ENCODE assay signal across 8 mouse cellular contexts in the genomic region with DNA sequence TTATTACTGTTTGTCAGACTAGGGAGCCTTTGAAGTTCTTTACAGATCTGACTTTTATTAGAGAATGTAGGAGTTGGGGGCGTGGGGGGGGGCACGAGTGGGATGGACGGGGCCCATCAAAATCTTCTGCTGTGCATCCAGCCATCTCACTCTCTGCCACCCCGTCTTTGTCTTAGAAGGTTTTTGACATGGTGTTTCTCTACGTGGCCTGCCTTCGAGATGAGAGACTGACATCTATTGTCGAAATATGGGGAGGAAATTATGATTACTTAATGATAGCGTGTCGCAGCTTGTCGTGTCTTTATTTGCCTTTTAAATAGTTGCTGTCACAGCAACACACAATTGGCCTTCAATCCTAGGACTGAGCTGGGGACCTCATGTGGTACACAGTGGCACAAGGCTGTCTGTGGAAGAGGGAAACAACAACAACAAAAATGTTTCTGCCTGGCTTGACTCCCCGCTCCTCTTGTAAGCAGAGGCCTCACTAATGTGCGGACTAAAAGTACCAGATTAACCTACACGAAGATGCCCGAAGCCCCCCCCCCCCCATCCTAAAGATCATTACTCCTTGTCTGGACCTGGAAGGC. TPM values are rescaled to one million over a fixed set of nuclear protein-coding genes. Genes with fewer than 3 reads are reported as not detected.
A peak's percentile ranks its signal among the peaks of the same experiment; 100 is the strongest.
DNase-seq lines count a peak whose midpoint lies in the region; ATAC-seq and TF ChIP-seq lines count a peak whose summit lies in the region.

No protein-coding gene starts in this region.

- TF ChIP-seq CTCF in liver, embryonic 14.5 days (IDR thresholded peaks at IDR 0.05; ENCODE audit: low read depth) = no peak

- peaks cover 17% of the 10 kb centered on the region for H3K4me1 ChIP-seq in heart, embryonic 11.5 days (ENCODE audit: control insufficient read depth, insufficient read depth, low read length)
- peaks cover 15% of the 10 kb centered on the region for H3K4me1 ChIP-seq in heart, embryonic 16.5 days (ENCODE audit: control insufficient read depth, insufficient read depth, low read length)
- H3K4me1 ChIP-seq in liver, embryonic 14.5 days (replicated peaks; ENCODE audit: control insufficient read depth in 2 of 2, insufficient read depth in 2 of 2, low read length in 1 of 2) = peaks cover 3 to 12% of the 10 kb centered on the region in 2 experiments

- H3K9me3 ChIP-seq in heart, embryonic 11.5 days (replicated peaks; ENCODE audit: control insufficient read depth, low read length) = no peaks in the 10 kb centered on the region
- no peaks in the 10 kb centered on the region for H3K9me3 ChIP-seq in heart, embryonic 16.5 days (replicated peaks; ENCODE audit: control insufficient read depth, low read length)
- H3K9me3 ChIP-seq in liver, embryonic 14.5 days (ENCODE audit: control insufficient read depth, low read length) = no peaks in the 10 kb centered on the region

- peak overlapping the region; percentile 87 for H3K27ac ChIP-seq in heart, embryonic 11.5 days (ENCODE audit: low read depth, low read length)
- H3K27ac ChIP-seq in heart, embryonic 16.5 days (ENCODE audit: low read length) = peak overlapping the region; percentile 86
- no peak overlapping the region for H3K27ac ChIP-seq in liver, embryonic 14.5 days

- no peak; the same call in 1 of the 2 replicates for ATAC-seq in heart, embryonic 11.5 days (replicated peaks; ENCODE audit: insufficient number of reproducible peaks, low FRiP score, low TSS enrichment)
- no peak for ATAC-seq in heart, embryonic 16.5 days (replicated peaks; ENCODE audit: extremely low read depth, insufficient read depth, low FRiP score)
- no peak for ATAC-seq in liver, embryonic 14.5 days (ENCODE audit: insufficient read depth)

- no peak for DNase-seq in heart, postnatal 36 days
- DNase-seq in R1 (ENCODE audit: low read depth, low spot score) = peak; percentile 21
- DNase-seq in liver, embryonic 14.5 days (ENCODE audit: low read depth in 3 of 3, low spot score in 3 of 3) = no peak
- no peak for DNase-seq in right cerebral cortex, postnatal 14 days
- no peak for DNase-seq in layer of hippocampus, adult 9-11 months
- DNase-seq in layer of hippocampus, postnatal 25 days (ENCODE audit: extremely low spot score in 1 of 2, low spot score in 1 of 2) = no peak

- H3K4me2 ChIP-seq in heart, embryonic 11.5 days = peak overlapping the region; percentile 64
- peak overlapping the region; percentile 75 for H3K4me2 ChIP-seq in heart, embryonic 16.5 days (ENCODE audit: low read depth, low read length)
- H3K4me2 ChIP-seq in liver, embryonic 14.5 days (ENCODE audit: low read depth) = peak overlapping the region; percentile 28

- peak overlapping the region; percentile 57; the same call in 1 of the 2 replicates for H3K9ac ChIP-seq in heart, embryonic 11.5 days (ENCODE audit: low read depth, low read length)
- peak overlapping the region; percentile 68 for H3K9ac ChIP-seq in heart, embryonic 16.5 days (ENCODE audit: low read length)
- peak overlapping the region; percentile 1; the same call in 1 of the 2 replicates for H3K9ac ChIP-seq in liver, embryonic 14.5 days (replicated peaks)

- no peak for TF ChIP-seq EP300 in liver, embryonic 14.5 days (IDR thresholded peaks at IDR 0.05; ENCODE audit: low read depth)

- H3K4me3 ChIP-seq in heart, embryonic 11.5 days (ENCODE audit: low read depth, low read length) = peak overlapping the region; percentile 19; the same call in 1 of the 2 replicates
- peak overlapping the region; percentile 44 for H3K4me3 ChIP-seq in heart, embryonic 16.5 days (ENCODE audit: low read length)
- no peak overlapping the region for H3K4me3 ChIP-seq in liver, embryonic 14.5 days (ENCODE audit: insufficient read depth in 1 of 2, low read depth in 2 of 2, low read length in 2 of 2)

- intact Hi-C loops in heart, postnatal 36 days (cut with DNase I) = no loop called here

- 35% methylated on average over 14 of the region's 14 CpGs for WGBS in heart, embryonic 11.5 days (ENCODE audit: insufficient replicate concordance)
- 48% methylated on average over 14 of the region's 14 CpGs for WGBS in heart, embryonic 16.5 days
- 43% methylated on average over 14 of the region's 14 CpGs for WGBS in liver, embryonic 14.5 days (ENCODE audit: insufficient replicate concordance)

- H3K27me3 ChIP-seq in heart, embryonic 11.5 days (ENCODE audit: control insufficient read depth, insufficient read depth, low read length) = no peaks in the 10 kb centered on the region
- no peaks in the 10 kb centered on the region for H3K27me3 ChIP-seq in heart, embryonic 16.5 days (ENCODE audit: control insufficient read depth, insufficient read depth, low read length)
- H3K27me3 ChIP-seq in liver, embryonic 14.5 days (ENCODE audit: control insufficient read depth, insufficient read depth, low read length) = no peaks in the 10 kb centered on the region

- H3K36me3 ChIP-seq in heart, embryonic 11.5 days (ENCODE audit: control insufficient read depth, insufficient read depth, low read length) = no peaks in the 10 kb centered on the region
- no peaks in the 10 kb centered on the region for H3K36me3 ChIP-seq in heart, embryonic 16.5 days (ENCODE audit: control insufficient read depth, insufficient read depth)
- no peaks in the 10 kb centered on the region for H3K36me3 ChIP-seq in liver, embryonic 14.5 days (replicated peaks; ENCODE audit: control insufficient read depth, insufficient read depth, low read depth)

RNA-seq across cellular contexts. Expression of gene Ubash3b, which starts 51.5 kb away (rescaled TPM):
- 15.2 and 15.7 TPM in 2 replicates for polyA plus RNA-seq in heart, embryonic 11.5 days (2014; fragmentation: Nextera tagmentation; extraction: Ambion mirVana)
- total RNA-seq in heart, postnatal 36 days (2021) = under 1 TPM; 0.72 to 0.81 TPM
- polyA plus RNA-seq in heart, embryonic 16.5 days (2015; fragmentation: Nextera tagmentation; extraction: Ambion mirVana) = 5.7 and 6.1 TPM in 2 replicates
- 3.4 and 3.5 TPM in 2 replicates for polyA plus RNA-seq in liver, embryonic 14.5 days (2012; rRNA removed)
- 5.9 and 7.2 TPM in 2 replicates for polyA plus RNA-seq in liver, embryonic 14.5 days (2014; fragmentation: Nextera tagmentation; extraction: Ambion mirVana)
- 10 to 100 TPM; 25.3 to 27.6 TPM for total RNA-seq in layer of hippocampus, postnatal 25 days (2021)

Comparison
In these comparisons a context has a peak if more than half of its experiments do, and no peak if none do; other contexts are left out.
1. H3K4me3 ChIP-seq: peak in heart, embryonic 11.5 days (single experiment) and heart, embryonic 16.5 days (single experiment); none in liver, embryonic 14.5 days (0 of 2).
2. H3K9ac ChIP-seq: peak in every context shown above with its lines; median percentile 68 in heart, embryonic 16.5 days; 57 in heart, embryonic 11.5 days; 1 in liver, embryonic 14.5 days.
3. Peak in every context shown above with its lines, with median percentiles within 50 percentile points of each other: H3K4me2 ChIP-seq.